Mouse (Mus musculus): ENCODE data around the gene C130060K24Rik.

- TF ChIP-seq CTCF (conservative IDR thresholded peaks at IDR 0.05; ENCODE audit: insufficient read depth, insufficient read length, low read depth, low read length) (no peak), POLR2A (IDR thresholded peaks at IDR 0.05; ENCODE audit: low read depth, low read length) (no peak)
These were observed 39.5 kb upstream of the C130060K24Rik start for GRCm38 (mm10) chr6:65341360-65341759.

Measured in kidney, adult 2 months (tissue).